Mouse (Mus musculus): ENCODE results near the gene Neurog2.

Gene Neurog2
- long read RNA-seq, experiment 1: 0 reads
- long read RNA-seq, experiment 2: 0 reads

- intact Hi-C loops (cut with DNase I): loop anchor here (5.0 kb wide), 1 partner anchor 314 kb away; no protein-coding TSS in a partner anchor
Measured at GRCm38 (mm10) chr3:127633080-127634032, at the start of gene Neurog2. Gene Neurog2, plus strand, starts transcription at chr3:127633135.

GRCm38 (mm10) chr3:127597136-127597535 lies 35.8 kb upstream of the Neurog2 start:
- intact Hi-C loops (cut with DNase I): no loop called here

- intact Hi-C loops (cut with DNase I): no loop called here
Measured at GRCm38 (mm10) chr3:127608109-127608508, 24.8 kb upstream of the Neurog2 start.

- intact Hi-C loops (cut with DNase I): loop anchor here (2.0 kb wide), 1 partner anchor 134 kb away; no protein-coding TSS in a partner anchor
Measured at GRCm38 (mm10) chr3:127625296-127625695, 7.6 kb upstream of the Neurog2 start.

- intact Hi-C loops (cut with DNase I): loop anchor here (2.0 kb wide), 1 partner anchor 133 kb away; no protein-coding TSS in a partner anchor
Measured at GRCm38 (mm10) chr3:127625701-127626399, 7.1 kb upstream of the Neurog2 start.

GRCm38 (mm10) chr3:127626524-127626923 lies 6.4 kb upstream of the Neurog2 start:
- intact Hi-C loops (cut with DNase I): no loop called here

DNA sequence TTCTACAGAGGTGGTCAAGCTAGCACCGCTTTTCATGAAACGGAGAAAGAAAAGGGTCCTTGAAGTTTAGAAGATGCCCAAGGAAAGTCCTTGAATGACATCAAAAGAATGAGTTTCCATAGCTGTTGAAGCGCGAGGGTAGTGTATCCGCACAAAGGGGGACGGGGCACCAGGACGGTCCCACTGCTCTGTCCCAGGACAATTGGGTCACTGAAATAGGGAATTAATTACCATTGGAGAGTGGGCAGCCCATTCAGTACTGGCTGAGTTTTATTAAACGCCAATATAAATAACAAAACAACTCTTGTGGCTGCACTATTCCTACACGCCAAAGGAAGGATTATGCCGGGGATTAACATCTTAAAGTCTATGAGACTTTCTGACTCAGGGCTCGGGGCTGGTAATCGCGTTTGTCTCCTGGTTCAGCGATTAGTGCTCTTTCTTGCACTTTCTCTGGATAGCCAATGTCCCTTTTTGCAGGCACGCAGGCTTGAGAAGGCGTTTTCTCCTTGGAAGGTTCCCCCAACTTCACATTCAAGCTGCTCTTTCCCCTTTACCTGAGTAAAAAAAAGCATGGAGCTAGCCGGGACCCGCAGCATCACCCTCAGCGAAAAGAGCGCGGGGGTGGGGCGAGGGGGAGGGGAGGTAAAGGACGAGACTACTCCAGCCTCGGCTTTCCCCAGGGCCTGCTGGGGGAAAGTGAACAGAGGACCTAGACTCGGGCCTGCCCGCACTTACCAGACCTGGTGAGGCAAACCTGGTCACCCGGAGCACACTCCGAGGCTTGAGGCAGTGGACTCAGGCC lies 5.6 kb upstream of the Neurog2 start:
- intact Hi-C loops (cut with DNase I): no loop called here

- intact Hi-C loops (cut with DNase I): no loop called here
Measured at GRCm38 (mm10) chr3:127627956-127628310, 5.0 kb upstream of the Neurog2 start.

DNA sequence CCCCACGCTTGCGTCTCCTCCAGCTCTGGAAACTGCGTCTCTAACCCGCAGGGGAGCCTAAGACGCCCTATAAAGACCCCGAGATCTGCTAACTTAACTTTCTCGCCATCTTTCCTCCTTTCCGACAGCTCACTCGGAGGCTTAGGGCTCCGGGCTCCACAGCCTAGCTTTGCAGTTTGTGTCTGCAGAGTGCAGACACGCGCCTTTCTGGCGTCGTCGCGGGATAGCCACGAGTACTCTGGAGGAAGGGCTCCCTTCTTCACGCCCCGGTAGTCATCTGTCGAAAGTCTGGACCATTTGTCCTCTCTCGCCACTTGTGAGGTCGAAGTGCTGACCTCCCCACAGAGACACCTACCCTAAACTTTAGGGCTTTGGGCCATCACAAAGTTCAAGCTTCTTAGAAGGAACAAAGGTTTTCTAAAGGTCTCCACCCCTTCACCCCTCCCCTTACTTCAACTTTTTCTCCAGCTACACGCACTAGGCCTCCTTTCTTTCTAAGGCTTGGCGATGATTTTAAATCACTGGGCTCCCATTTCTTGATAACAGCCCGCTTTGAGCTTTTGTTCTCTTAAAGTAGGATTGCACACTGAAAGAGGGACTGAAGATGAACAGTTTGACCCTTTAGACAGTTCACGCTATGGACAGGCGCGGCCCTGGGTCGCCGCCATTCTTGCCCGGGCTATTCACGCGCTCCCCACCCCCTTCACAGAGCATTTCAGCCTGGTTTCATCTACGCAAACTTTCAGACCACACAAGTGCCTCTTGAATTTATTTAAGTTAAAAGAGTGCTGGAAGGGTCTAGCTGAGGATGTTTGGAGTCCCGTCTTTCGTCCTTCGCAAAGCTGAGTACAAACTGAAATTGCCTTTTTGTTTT lies 4.4 kb upstream of the Neurog2 start:
- intact Hi-C loops (cut with DNase I): no loop called here

DNA sequence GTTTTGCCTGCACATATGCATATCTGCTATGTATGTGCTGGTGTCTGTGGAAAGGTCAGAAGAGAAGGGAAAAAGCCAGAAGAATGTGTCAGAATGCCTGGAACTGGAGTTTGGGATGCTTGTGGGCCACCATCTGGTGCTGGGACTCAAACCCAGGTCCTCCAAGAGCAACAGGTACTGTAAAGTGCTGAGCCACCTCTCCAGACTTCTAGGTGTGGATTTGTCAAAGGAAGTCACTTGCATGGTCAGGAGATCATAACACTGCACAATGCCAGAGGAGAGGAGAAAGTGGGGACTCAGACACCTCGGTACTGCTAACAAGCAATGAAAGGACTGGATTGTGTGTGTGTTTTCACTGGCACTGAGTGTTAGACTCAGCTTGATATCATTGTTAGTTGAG lies 2.7 kb upstream of the Neurog2 start:
- intact Hi-C loops (cut with DNase I): loop anchor here (5.0 kb wide), 1 partner anchor 317 kb away; no protein-coding TSS in a partner anchor

DNA sequence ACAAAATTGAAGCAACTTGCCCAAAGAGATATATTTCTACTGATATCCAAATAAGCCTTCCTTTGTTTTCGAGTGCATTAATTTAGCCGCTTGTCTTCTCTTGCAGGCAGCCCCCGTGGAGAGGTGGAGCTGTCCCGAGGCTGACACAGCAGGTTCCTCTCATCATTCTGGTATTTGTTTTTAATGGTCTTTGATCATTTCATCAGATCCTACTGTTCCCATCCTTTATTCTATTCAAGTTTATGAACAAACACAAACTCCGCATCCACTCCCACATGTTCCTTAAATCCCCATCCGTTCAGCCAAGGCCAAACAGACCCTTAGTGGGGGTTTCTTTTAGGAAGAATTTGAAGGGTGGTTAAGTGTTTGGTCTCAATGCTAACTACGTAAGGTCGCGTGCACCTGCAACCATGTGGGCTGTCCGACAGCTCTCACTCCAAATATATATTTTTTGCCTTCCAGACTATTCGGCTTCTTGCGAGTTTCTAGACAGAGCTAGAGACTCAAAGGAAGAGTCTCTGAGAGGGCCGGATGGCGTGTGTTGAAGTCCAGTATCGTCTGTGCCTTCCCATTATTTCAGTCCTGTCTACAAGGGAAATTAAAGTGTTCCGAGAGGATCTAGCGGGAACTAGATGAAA lies 2.1 kb upstream of the Neurog2 start:
- intact Hi-C loops (cut with DNase I): loop anchor here (5.0 kb wide), 1 partner anchor 316 kb away; no protein-coding TSS in a partner anchor

- intact Hi-C loops (cut with DNase I): loop anchor here (5.0 kb wide), 1 partner anchor 316 kb away; no protein-coding TSS in a partner anchor
Measured at GRCm38 (mm10) chr3:127631582-127631981, 1.4 kb upstream of the Neurog2 start.

DNA sequence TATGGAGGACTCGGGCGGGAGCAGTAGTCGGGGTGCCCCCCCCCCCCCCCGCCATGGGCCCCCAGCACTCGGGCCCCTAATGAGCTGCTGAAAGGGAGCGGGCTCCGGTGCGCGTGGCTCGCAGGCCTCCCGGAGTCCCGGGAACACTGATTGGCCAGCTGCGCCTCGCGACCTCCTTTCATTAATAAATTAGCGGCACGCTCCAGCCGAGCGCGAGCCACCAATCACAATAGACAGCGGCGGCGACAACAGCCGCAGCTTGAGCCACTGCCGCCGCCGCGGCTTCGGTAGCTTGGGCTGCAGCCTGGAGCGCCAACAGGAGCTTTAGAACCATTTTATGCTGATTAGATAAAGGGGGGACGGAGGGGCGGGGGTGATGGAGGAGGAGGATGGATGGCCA lies 404 bp upstream of the Neurog2 start:
- intact Hi-C loops (cut with DNase I): loop anchor here (5.0 kb wide), 1 partner anchor 315 kb away; no protein-coding TSS in a partner anchor

- intact Hi-C loops (cut with DNase I): loop anchor here (5.0 kb wide), 1 partner anchor 313 kb away; no protein-coding TSS in a partner anchor
Measured at GRCm38 (mm10) chr3:127634101-127634983, 1.4 kb downstream of the Neurog2 start.

GRCm38 (mm10) chr3:127634984-127635349 lies 2.0 kb downstream of the Neurog2 start:
- intact Hi-C loops (cut with DNase I): loop anchor here (5.0 kb wide), 1 partner anchor 312 kb away; no protein-coding TSS in a partner anchor

DNA sequence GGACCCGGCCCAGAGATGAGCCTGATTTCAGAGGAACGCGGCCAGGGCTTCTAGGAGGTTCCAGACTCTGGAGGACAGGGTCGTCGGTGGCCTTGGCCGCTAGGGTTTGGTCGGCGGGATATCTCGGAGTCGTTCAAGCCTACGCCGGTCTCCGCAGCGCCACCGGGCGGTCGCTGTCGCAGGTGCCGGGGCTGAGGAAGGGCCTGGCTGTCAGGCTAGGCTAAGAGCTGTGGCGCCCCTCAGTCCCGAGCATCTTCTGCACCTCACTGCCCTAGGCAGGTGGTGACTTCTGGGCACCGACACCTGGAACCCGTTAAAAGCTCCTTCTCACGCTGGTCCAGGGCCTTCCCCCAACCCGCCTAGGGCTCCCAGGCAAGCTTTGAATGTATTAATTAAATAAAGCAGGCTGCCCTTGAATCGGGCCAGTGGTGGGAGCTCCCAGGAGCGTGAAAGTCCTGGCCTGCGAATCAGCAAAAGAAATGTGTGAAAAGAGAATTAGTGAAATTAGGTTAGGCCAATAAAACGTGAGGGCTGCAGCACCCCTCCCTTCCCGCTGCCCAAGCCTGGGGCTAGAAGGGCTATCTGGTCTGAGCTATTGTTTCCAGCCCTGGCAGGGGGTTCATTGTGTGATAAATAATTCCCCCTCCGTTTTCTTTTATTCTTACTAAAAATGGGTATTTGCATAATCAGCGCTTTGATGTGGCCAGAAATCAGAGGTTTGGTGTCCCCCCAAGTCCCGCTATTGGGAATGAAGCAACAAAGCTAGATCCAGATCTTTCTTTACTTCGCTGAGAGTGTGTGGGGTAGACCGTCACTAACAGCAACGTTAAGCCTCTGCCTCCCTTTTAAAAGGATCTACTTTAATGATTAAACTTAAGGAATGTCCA lies 7.2 kb downstream of the Neurog2 start:
- intact Hi-C loops (cut with DNase I): no loop called here
